Mouse (Mus musculus) CD4-positive, CD25-positive, alpha-beta regulatory T cell, adult 9 weeks (primary cell): Measurements from ENCODE around the gene Rbm4. TPM values are rescaled to one million over a fixed set of nuclear protein-coding genes. Genes with fewer than 3 reads are reported as not detected.

Source experiments
- polyA plus RNA-seq: library from polyadenylated mRNA; unstranded; fragments of 100-300 nt; shearing (Covaris generic); gene quantifications from one replicate; pipeline ENCODE4 v1.2.1, GENCODE M21; 2017

Gene Rbm4
- polyA plus RNA-seq = 58.4 TPM

GRCm38 (mm10) chr19:4793831-4794422 is at the start of gene Rbm4:
Gene Rbm4 (minus strand): TSS chr19:4793901.

GRCm38 (mm10) chr19:4839149-4839548 is 45.4 kb upstream of the Rbm4 start, which contains the start of the genes Ccs and Ccdc87:
Gene Ccs (minus strand): TSS chr19:4839332.
Gene Ccdc87 (plus strand): TSS chr19:4839366.

GRCm38 (mm10) chr19:4811063-4811908 is 17.6 kb upstream of the Rbm4 start, which contains the start of the genes Gm21992 and Rbm14:
Gene Gm21992 (minus strand): TSS chr19:4811612.
Gene Rbm14 (minus strand): TSS chr19:4811634.

GRCm38 (mm10) chr19:4756193-4756911 is 37.3 kb downstream of the Rbm4 start, which contains the start of gene Rbm4b:
Gene Rbm4b (plus strand): TSS chr19:4756497.

Other genes with a start within 250 kb of the Rbm4 start
- gene Lrfn4, start 178.2 kb downstream of the Rbm4 start, polyA plus RNA-seq = 0.12 TPM
- 51.1 TPM for gene Rce1, start 168.3 kb downstream of the Rbm4 start, polyA plus RNA-seq
- gene Gm960, start 95.2 kb downstream of the Rbm4 start, polyA plus RNA-seq = not detected
- gene Sptbn2, start 82.7 kb downstream of the Rbm4 start, polyA plus RNA-seq = 0.55 TPM
- gene Rbm4b, start 37.4 kb downstream of the Rbm4 start, polyA plus RNA-seq = 52.1 TPM
- gene Gm21992, start 17.7 kb upstream of the Rbm4 start, polyA plus RNA-seq = 28.0 TPM
- gene Rbm14, start 17.7 kb upstream of the Rbm4 start, polyA plus RNA-seq = 67.0 TPM
- 165 TPM for gene Ccs, start 45.4 kb upstream of the Rbm4 start, polyA plus RNA-seq
- gene Ccdc87, start 45.5 kb upstream of the Rbm4 start, polyA plus RNA-seq = 0.09 TPM
- 4.7 TPM for gene Ctsf, start 61.2 kb upstream of the Rbm4 start, polyA plus RNA-seq
- gene Actn3, start 84.0 kb upstream of the Rbm4 start, polyA plus RNA-seq = 0.12 TPM
- gene Zdhhc24, start 84.8 kb upstream of the Rbm4 start, polyA plus RNA-seq = 5.9 TPM
- gene Bbs1, start 112.7 kb upstream of the Rbm4 start, polyA plus RNA-seq = 0.76 TPM
- gene Dpp3, start 134.4 kb upstream of the Rbm4 start, polyA plus RNA-seq = 136 TPM
- 0.53 TPM for gene Peli3, start 149.2 kb upstream of the Rbm4 start, polyA plus RNA-seq
- gene Mrpl11, start 168.2 kb upstream of the Rbm4 start, polyA plus RNA-seq = 80.2 TPM
- 1.1 TPM for gene Npas4, start 196.4 kb upstream of the Rbm4 start, polyA plus RNA-seq
- gene Slc29a2, start 230.0 kb upstream of the Rbm4 start, polyA plus RNA-seq = 2.7 TPM
- gene B4gat1, start 244.9 kb upstream of the Rbm4 start, polyA plus RNA-seq = 17.2 TPM
- gene AC124502.3, start 245.0 kb upstream of the Rbm4 start, polyA plus RNA-seq = 1.9 TPM
- 109 TPM for gene Brms1, start 247.5 kb upstream of the Rbm4 start, polyA plus RNA-seq